Mouse (Mus musculus) midbrain, postnatal 0 days (tissue): ENCODE data around the gene Zc3h18. TPM values are rescaled to one million over a fixed set of nuclear protein-coding genes. Genes with fewer than 3 reads are reported as not detected.
A peak's percentile ranks its signal among the peaks of the same experiment; 100 is the strongest.

Experiments used
- ATAC-seq: fragments of 200-750 bp; cut with Nextera tagmentation; 2 replicates; pipeline ENCODE4 v1.8.0; 2017; ENCODE audit warnings: moderate number of reproducible peaks, mild to moderate bottlenecking, moderate TSS enrichment, moderate library complexity; ENCODE audit not compliant: low FRiP score
- DNase-seq: peaks from one replicate; pipeline ENCODE4 v3.0.0-alpha.2; 2015; ENCODE audit warnings: low spot score
- H3K27ac ChIP-seq: fragments of 300-500 bp; sonication (generic); 2 replicates; pipeline ENCODE4 v1.5.1; 2014; ENCODE audit warnings: low read depth, mild to moderate bottlenecking, low read length, mixed read lengths
- H3K27me3 ChIP-seq: fragments of 300-500 bp; sonication (generic); 2 replicates; pipeline ENCODE4 v1.6.1; 2014; ENCODE audit warnings: low read length, control low read depth, mixed read lengths; ENCODE audit not compliant: insufficient read depth
- H3K36me3 ChIP-seq: fragments of 300-500 bp; sonication (generic); 2 replicates; pipeline ENCODE4 v1.6.1; 2014; ENCODE audit warnings: low read length, control low read depth, mixed read lengths; ENCODE audit not compliant: insufficient read depth
- H3K4me1 ChIP-seq: fragments of 300-500 bp; sonication (generic); 2 replicates; pipeline ENCODE4 v1.6.1; 2014; ENCODE audit warnings: mild to moderate bottlenecking, control low read depth, antibody characterized with exemption, low read length, mixed read lengths; ENCODE audit not compliant: insufficient read depth
- H3K4me2 ChIP-seq: fragments of 300-500 bp; sonication (generic); 2 replicates; pipeline ENCODE4 v1.6.1; 2014; ENCODE audit warnings: low read depth, mild to moderate bottlenecking, low read length, mixed read lengths; ENCODE audit not compliant: poor library complexity, severe bottlenecking
- H3K4me3 ChIP-seq: fragments of 300-500 bp; sonication (generic); 2 replicates; pipeline ENCODE4 v1.5.1; 2014; ENCODE audit warnings: low read depth, mild to moderate bottlenecking, low read length, moderate library complexity
- H3K9ac ChIP-seq: fragments of 300-500 bp; sonication (generic); replicated peaks from 2 replicates; pipeline ENCODE4 v1.6.1; 2014; ENCODE audit warnings: mild to moderate bottlenecking, low read length, moderate library complexity, mixed read lengths; ENCODE audit not compliant: poor library complexity, severe bottlenecking
- H3K9me3 ChIP-seq: fragments of 300-500 bp; sonication (generic); 2 replicates; pipeline ENCODE4 v1.6.1; 2016; ENCODE audit warnings: low read length, control low read depth
- CTCF ChIP-seq: IDR thresholded peaks from 2 replicates; pipeline ENCODE4 v1.5.1; 2016; ENCODE audit warnings: antibody characterized with exemption, mild to moderate bottlenecking
- WGBS: fragments of 180-500 bp; shearing (Covaris S2); extraction: QIAGEN DNeasy Blood & Tissue Kit; methylation state at CpG from one replicate; pipeline ENCODE4 v1.1.7; 2014; 5-methylcytosine and 5-hydroxymethylcytosine counted together
- polyA plus RNA-seq: library from polyadenylated mRNA; unstranded; fragments of >200 nt; fragmentation: Nextera tagmentation; extraction: Ambion mirVana; gene quantifications from 2 replicates; pipeline ENCODE4 v1.2.1, GENCODE M21; 2015
- total RNA-seq: library from RNA; depleted of rRNA; stranded (reverse); fragments of >200 nt; gene quantifications from 2 replicates; pipeline ENCODE4 v1.2.3, GENCODE M21; 2014

The Zc3h18 gene
- total and polyA plus RNA-seq, 2 experiments from 2014 or later, result 25.0 to 29.4 TPM

- Histone ChIP-seq H3K9me3 (no peaks in the 10 kb centered on the region), H3K4me2 (no peak overlapping the region), H3K4me3 (no peak overlapping the region), H3K36me3 (no peaks in the 10 kb centered on the region; the same call in 1 of the 2 replicates), H3K9ac (no peak overlapping the region), H3K27ac (no peak overlapping the region), H3K4me1 (0 out of 2 replicates have a peak, but pooled peaks cover 2% of the 10 kb centered on the region), H3K27me3 (peaks cover 20% of the 10 kb centered on the region)
- 67% methylated on average over 6 of the region's 6 CpGs for WGBS
- peak; percentile 93 for TF ChIP-seq CTCF
- peak; percentile 78 for DNase-seq
- ATAC-seq, result no peak
Measured at GRCm38 (mm10) chr8:122332753-122333506, 43.5 kb upstream of the Zc3h18 start.

GRCm38 (mm10) chr8:122333531-122333930 lies 42.9 kb upstream of the Zc3h18 start:
- Histone ChIP-seq H3K36me3 (no peaks in the 10 kb centered on the region; the same call in 1 of the 2 replicates), H3K9me3 (no peaks in the 10 kb centered on the region), H3K4me1 (0 out of 2 replicates have a peak, but pooled peaks cover 2% of the 10 kb centered on the region), H3K27me3 (peaks cover 26% of the 10 kb centered on the region), H3K4me3 (no peak overlapping the region), H3K4me2 (no peak overlapping the region), H3K27ac (no peak overlapping the region), H3K9ac (no peak overlapping the region)
- DNase-seq (no peak), ATAC-seq (no peak)
- 81% methylated on average over 7 of the region's 7 CpGs for WGBS
- no peak for TF ChIP-seq CTCF

DNA sequence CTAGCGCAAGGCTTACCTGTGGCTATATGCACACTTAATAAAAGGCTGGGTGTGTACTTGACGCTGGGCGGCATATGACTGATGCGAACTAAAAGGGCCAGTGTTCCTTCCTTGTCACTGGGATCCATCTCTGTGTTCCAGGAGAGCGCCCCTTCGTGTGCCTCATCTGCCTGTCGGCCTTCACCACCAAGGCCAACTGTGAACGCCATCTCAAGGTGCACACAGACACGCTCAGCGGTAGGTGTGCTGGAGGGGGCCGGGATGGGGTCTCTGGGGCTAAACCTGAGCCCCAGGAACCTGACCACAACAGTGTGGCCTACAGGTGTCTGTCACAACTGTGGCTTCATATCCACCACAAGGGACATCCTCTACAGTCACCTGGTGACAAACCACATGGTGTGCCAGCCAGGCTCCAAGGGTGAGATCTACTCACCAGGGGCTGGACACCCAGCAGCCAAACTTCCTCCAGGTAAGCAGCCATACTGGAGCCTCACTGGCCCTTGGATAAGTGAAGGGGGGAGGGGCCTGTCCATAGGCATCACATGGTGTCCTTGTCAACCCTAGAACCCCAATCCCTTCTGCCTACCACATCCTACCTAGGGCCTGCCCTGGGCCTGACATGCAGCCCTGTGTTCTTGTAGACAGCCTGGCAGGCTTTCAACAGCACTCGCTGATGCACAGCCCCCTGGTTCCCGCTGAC lies 41.5 kb upstream of the Zc3h18 start:
- no peak overlapping the region for H3K9ac ChIP-seq
- DNase-seq (no peak), ATAC-seq (no peak)
- H3K4me3 ChIP-seq, result no peak overlapping the region
- no peaks in the 10 kb centered on the region for H3K9me3 ChIP-seq
- H3K4me1 ChIP-seq, result 0 out of 2 replicates have a peak, but pooled peaks cover 2% of the 10 kb centered on the region
- peaks cover 29% of the 10 kb centered on the region for H3K27me3 ChIP-seq
- no peak for TF ChIP-seq CTCF
- H3K4me2 ChIP-seq, result peak overlapping the region; percentile 69; the same call in 1 of the 2 replicates
- no peak overlapping the region for H3K27ac ChIP-seq
- WGBS, result 80% methylated on average over 13 of the region's 13 CpGs
- no peaks in the 10 kb centered on the region; the same call in 1 of the 2 replicates for H3K36me3 ChIP-seq

DNA sequence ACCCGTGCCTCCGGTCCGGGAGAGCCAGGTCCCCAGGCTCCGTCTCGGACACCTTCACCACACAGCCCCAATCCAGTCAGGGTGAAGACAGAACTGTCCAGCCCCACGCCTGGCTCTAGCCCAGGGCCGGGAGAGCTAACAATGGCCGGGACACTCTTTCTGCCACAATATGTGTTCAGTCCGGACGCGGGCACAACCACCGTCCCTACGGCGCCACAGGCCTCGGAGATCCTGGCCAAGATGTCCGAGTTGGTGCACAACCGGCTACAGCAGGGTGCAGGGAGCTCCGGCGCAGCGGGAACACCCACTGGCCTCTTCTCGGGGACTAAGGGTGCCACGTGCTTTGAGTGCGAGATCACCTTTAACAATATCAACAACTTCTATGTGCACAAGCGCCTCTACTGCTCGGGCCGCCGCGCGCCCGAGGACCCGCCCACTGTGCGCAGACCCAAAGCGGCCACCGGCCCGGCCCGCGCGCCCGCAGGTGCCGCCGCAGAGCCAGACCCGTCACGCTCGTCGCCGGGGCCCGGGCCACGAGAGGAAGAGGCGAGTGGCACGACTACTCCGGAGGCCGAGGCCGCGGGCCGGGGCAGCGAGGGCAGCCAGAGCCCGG lies 40.7 kb upstream of the Zc3h18 start:
- H3K36me3 ChIP-seq, result no peaks in the 10 kb centered on the region; the same call in 1 of the 2 replicates
- H3K27ac ChIP-seq, result no peak overlapping the region; the same call in 1 of the 2 replicates
- TF ChIP-seq CTCF, result no peak
- H3K27me3 ChIP-seq, result peaks cover 29% of the 10 kb centered on the region
- H3K9ac ChIP-seq, result peak overlapping the region; percentile 56
- H3K9me3 ChIP-seq, result no peaks in the 10 kb centered on the region
- WGBS, result 9% methylated on average over 53 of the region's 57 CpGs
- ATAC-seq (peak; percentile 31; the same call in 1 of the 2 replicates), DNase-seq (no peak)
- H3K4me1 ChIP-seq, result 0 out of 2 replicates have a peak, but pooled peaks cover 2% of the 10 kb centered on the region
- peak overlapping the region; percentile 69 for H3K4me2 ChIP-seq
- H3K4me3 ChIP-seq, result peak overlapping the region; percentile 49

- WGBS, result 12% methylated on average over 63 of the region's 81 CpGs
- peak overlapping the region; percentile 49 for H3K4me3 ChIP-seq
- peaks cover 29% of the 10 kb centered on the region for H3K27me3 ChIP-seq
- H3K4me2 ChIP-seq, result peak overlapping the region; percentile 69
- TF ChIP-seq CTCF, result no peak
- DNase-seq, result peak; percentile 59
- peak overlapping the region; percentile 56 for H3K9ac ChIP-seq
- ATAC-seq, result peak; percentile 44
- H3K4me1 ChIP-seq, result 0 out of 2 replicates have a peak, but pooled peaks cover 2% of the 10 kb centered on the region
- no peaks in the 10 kb centered on the region; the same call in 1 of the 2 replicates for H3K36me3 ChIP-seq
- H3K9me3 ChIP-seq, result no peaks in the 10 kb centered on the region
- H3K27ac ChIP-seq, result no peak overlapping the region; the same call in 1 of the 2 replicates
Measured at GRCm38 (mm10) chr8:122336251-122336910, 40.0 kb upstream of the Zc3h18 start.
